Mouse (Mus musculus): ENCODE data around the gene Prss58. TPM values are rescaled to one million over a fixed set of nuclear protein-coding genes. Genes with fewer than 3 reads are reported as not detected.
A peak's percentile ranks its signal among the peaks of the same experiment; 100 is the strongest.

Gene Prss58
- not detected in 2 replicates for total RNA-seq (2014; fragmentation: Nextera tagmentation)
- total RNA-seq (2017), result not detected in 2 replicates

- ATAC-seq (replicated peaks; ENCODE audit: poor library complexity, severe bottlenecking), result no peak
Measured at GRCm38 (mm10) chr6:40900287-40900686, at the start of gene Prss58. Gene Prss58, minus strand, starts transcription at chr6:40900387.

GRCm38 (mm10) chr6:40940457-40940856 is 40.3 kb upstream of the Prss58 start, which contains the start of gene 1700074P13Rik:
Gene 1700074P13Rik, minus strand, starts transcription at chr6:40940557.
- no peak for ATAC-seq (replicated peaks; ENCODE audit: poor library complexity, severe bottlenecking)

- no peak for ATAC-seq (replicated peaks; ENCODE audit: poor library complexity, severe bottlenecking)
Measured at GRCm38 (mm10) chr6:40919954-40920353, 19.8 kb upstream of the Prss58 start.

- ATAC-seq (replicated peaks; ENCODE audit: poor library complexity, severe bottlenecking), result no peak
Measured at GRCm38 (mm10) chr6:40894716-40895115, 5.5 kb downstream of the Prss58 start.

- 0 out of 2 replicates have a peak, but pooled peaks have one; percentile 25 for ATAC-seq (replicated peaks; ENCODE audit: poor library complexity, severe bottlenecking)
Measured at GRCm38 (mm10) chr6:40893577-40893976, 6.6 kb downstream of the Prss58 start.

- ATAC-seq (replicated peaks; ENCODE audit: poor library complexity, severe bottlenecking), result peak; percentile 28
Measured at GRCm38 (mm10) chr6:40891754-40892153, 8.4 kb downstream of the Prss58 start.

GRCm38 (mm10) chr6:40890973-40891372 is 9.2 kb downstream of the Prss58 start:
- peak; percentile 89 for ATAC-seq (replicated peaks; ENCODE audit: poor library complexity, severe bottlenecking)

GRCm38 (mm10) chr6:40887394-40887793 is 12.8 kb downstream of the Prss58 start, which contains the start of gene Moxd2:
Gene Moxd2, minus strand, starts transcription at chr6:40887494.
- no peak for ATAC-seq (replicated peaks; ENCODE audit: poor library complexity, severe bottlenecking)

GRCm38 (mm10) chr6:40845283-40845682 is 54.9 kb downstream of the Prss58 start:
- no peak for ATAC-seq (replicated peaks; ENCODE audit: poor library complexity, severe bottlenecking)

Other genes with a start within 250 kb of the Prss58 start
- not detected in 2 replicates for gene Moxd2, start 12.9 kb downstream of the Prss58 start, total RNA-seq (2014; fragmentation: Nextera tagmentation)
- not detected in 2 replicates for gene Moxd2, start 12.9 kb downstream of the Prss58 start, total RNA-seq (2017)
- not detected in 2 replicates for gene 1700074P13Rik, start 40.2 kb upstream of the Prss58 start, total RNA-seq (2014; fragmentation: Nextera tagmentation)
- gene 1700074P13Rik, start 40.2 kb upstream of the Prss58 start, total RNA-seq (2017), result not detected in 2 replicates
- gene Gm4744, start 51.5 kb upstream of the Prss58 start, total RNA-seq (2014; fragmentation: Nextera tagmentation), result not detected in 2 replicates
- gene Gm4744, start 51.5 kb upstream of the Prss58 start, total RNA-seq (2017), result not detected in 2 replicates
- not detected in 2 replicates for gene 1810009J06Rik, start 64.4 kb upstream of the Prss58 start, total RNA-seq (2014; fragmentation: Nextera tagmentation)
- gene 1810009J06Rik, start 64.4 kb upstream of the Prss58 start, total RNA-seq (2017), result not detected in 2 replicates
- gene Gm2663, start 99.1 kb upstream of the Prss58 start, total RNA-seq (2014; fragmentation: Nextera tagmentation), result not detected in 2 replicates
- gene Gm2663, start 99.1 kb upstream of the Prss58 start, total RNA-seq (2017), result not detected in 2 replicates
- gene 2210010C04Rik, start 135.1 kb upstream of the Prss58 start, total RNA-seq (2014; fragmentation: Nextera tagmentation), result 0.54 TPM in 1 of 2 replicates, not detected in the other
- not detected in 2 replicates for gene 2210010C04Rik, start 135.1 kb upstream of the Prss58 start, total RNA-seq (2017)